Mouse (Mus musculus) gonadal fat pad, adult 2 months (tissue): ENCODE data around the gene Atp5h. TPM values are rescaled to one million over a fixed set of nuclear protein-coding genes. Genes with fewer than 3 reads are reported as not detected.
A peak's percentile ranks its signal among the peaks of the same experiment; 100 is the strongest.
"Not testable (repeated sequence)": the region's sequence is repeated elsewhere in the genome, so short reads cannot be mapped to it uniquely, and the experiment has no call there.

Experiments
- DNase-seq: peaks from one replicate; pipeline ENCODE4 v3.0.0-alpha.2; 2012; ENCODE audit warnings: low read depth
- polyA plus RNA-seq: library from polyadenylated mRNA; depleted of rRNA; stranded (reverse); fragments of >200 nt; gene quantifications from 2 replicates; pipeline ENCODE4 v1.2.3, GENCODE M21; 2012

Atp5h gene
- polyA plus RNA-seq, 1 experiment = 159 TPM

GRCm38 (mm10) chr11:115400126-115400525, 19.6 kb downstream of the Atp5h start:
- no peak for DNase-seq

GRCm38 (mm10) chr11:115398085-115398484, 21.7 kb downstream of the Atp5h start:
- no peak for DNase-seq

- DNase-seq = no peak
Measured at GRCm38 (mm10) chr11:115393721-115394325, 25.9 kb downstream of the Atp5h start.

- no peak for DNase-seq
Measured at GRCm38 (mm10) chr11:115391358-115391757, 28.4 kb downstream of the Atp5h start.

- not testable (repeated sequence) for DNase-seq
Measured at GRCm38 (mm10) chr11:115386859-115387258, 32.9 kb downstream of the Atp5h start.

GRCm38 (mm10) chr11:115384587-115384986, 35.2 kb downstream of the Atp5h start:
- DNase-seq = no peak

- DNase-seq = no peak
Measured at GRCm38 (mm10) chr11:115383701-115384474, 35.9 kb downstream of the Atp5h start.

GRCm38 (mm10) chr11:115382891-115383290, 36.9 kb downstream of the Atp5h start:
- no peak for DNase-seq

- DNase-seq = no peak
Measured at GRCm38 (mm10) chr11:115381743-115382539, 37.8 kb downstream of the Atp5h start, which contains the start of gene Cdr2l. Cdr2l (plus strand) TSS chr11:115381916.

GRCm38 (mm10) chr11:115381276-115381675, 38.5 kb downstream of the Atp5h start:
- DNase-seq = no peak

GRCm38 (mm10) chr11:115377854-115378253, 41.9 kb downstream of the Atp5h start:
- no peak for DNase-seq

- DNase-seq = peak; percentile 57
Measured at GRCm38 (mm10) chr11:115377254-115377653, 42.5 kb downstream of the Atp5h start.

- DNase-seq = no peak
Measured at GRCm38 (mm10) chr11:115376722-115377121, 43.0 kb downstream of the Atp5h start.

- DNase-seq = no peak
Measured at GRCm38 (mm10) chr11:115374695-115375425, 44.9 kb downstream of the Atp5h start.

- DNase-seq = no peak
Measured at GRCm38 (mm10) chr11:115373805-115374694, 45.7 kb downstream of the Atp5h start.

GRCm38 (mm10) chr11:115372737-115373136, 47.0 kb downstream of the Atp5h start:
- no peak for DNase-seq

GRCm38 (mm10) chr11:115372015-115372414, 47.7 kb downstream of the Atp5h start:
- no peak for DNase-seq

GRCm38 (mm10) chr11:115371354-115371753, 48.4 kb downstream of the Atp5h start:
- no peak for DNase-seq

GRCm38 (mm10) chr11:115370368-115370767, 49.4 kb downstream of the Atp5h start:
- no peak for DNase-seq

- DNase-seq = no peak
Measured at GRCm38 (mm10) chr11:115367395-115367944, 52.3 kb downstream of the Atp5h start, which contains the start of gene Hid1. Hid1 (minus strand) TSS chr11:115367756.
